Mouse (Mus musculus): Measurements from ENCODE around the gene Gucy2c. TPM values are rescaled to one million over a fixed set of nuclear protein-coding genes. Genes with fewer than 3 reads are reported as not detected.
A peak's percentile ranks its signal among the peaks of the same experiment; 100 is the strongest.

Gucy2c gene
- polyA plus RNA-seq, 1 experiment from 2014 or later: 78.4 TPM

DNA sequence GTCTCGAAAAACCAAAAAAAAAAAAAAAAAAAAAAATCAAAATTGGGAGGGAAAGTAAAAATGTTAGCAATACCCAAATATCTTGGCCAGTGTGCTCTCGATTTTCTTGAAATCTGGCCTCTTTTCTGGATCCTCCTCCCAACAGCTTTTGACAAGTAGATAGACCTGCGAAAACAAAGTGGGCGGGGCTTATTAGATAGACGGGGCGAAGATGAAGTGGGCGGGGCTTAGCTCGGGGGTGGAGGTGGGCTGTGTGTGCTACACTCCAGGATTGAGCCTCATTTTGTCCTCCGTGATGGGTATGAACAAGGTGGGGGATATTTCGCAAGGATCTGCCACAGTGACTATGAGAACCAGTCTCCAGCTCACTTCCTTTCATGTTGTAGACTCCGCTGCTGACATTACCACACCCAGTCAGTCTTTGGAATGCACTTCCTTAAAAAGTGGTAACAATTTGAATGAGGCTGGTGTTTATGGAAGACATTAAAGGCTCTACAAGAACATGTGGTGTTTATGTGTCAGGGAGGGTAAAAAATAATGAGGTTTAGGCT is 65.6 kb downstream of the Gucy2c start:
- H3K4me2 ChIP-seq (replicated peaks; ENCODE audit: low read depth): no peak overlapping the region
- H3K9me3 ChIP-seq (ENCODE audit: control insufficient read depth): no peaks in the 10 kb centered on the region
- no peak overlapping the region for H3K27ac ChIP-seq (ENCODE audit: low read depth, low read length)
- no peak overlapping the region for H3K9ac ChIP-seq (ENCODE audit: low read depth, low read length)
- no peaks in the 10 kb centered on the region for H3K27me3 ChIP-seq (replicated peaks; ENCODE audit: control insufficient read depth, insufficient read depth, low read length)
- H3K36me3 ChIP-seq (ENCODE audit: control insufficient read depth, insufficient read depth): peaks cover 26% of the 10 kb centered on the region
- no peak overlapping the region for H3K4me3 ChIP-seq (ENCODE audit: low read depth, low read length)
- no peak for TF ChIP-seq CTCF (IDR thresholded peaks at IDR 0.05; ENCODE audit: low read depth)
- 76% methylated on average over 10 of the region's 11 CpGs for WGBS
- H3K4me1 ChIP-seq (replicated peaks; ENCODE audit: control insufficient read depth, insufficient read depth, low read length): no peaks in the 10 kb centered on the region
- no peak for ATAC-seq

DNA sequence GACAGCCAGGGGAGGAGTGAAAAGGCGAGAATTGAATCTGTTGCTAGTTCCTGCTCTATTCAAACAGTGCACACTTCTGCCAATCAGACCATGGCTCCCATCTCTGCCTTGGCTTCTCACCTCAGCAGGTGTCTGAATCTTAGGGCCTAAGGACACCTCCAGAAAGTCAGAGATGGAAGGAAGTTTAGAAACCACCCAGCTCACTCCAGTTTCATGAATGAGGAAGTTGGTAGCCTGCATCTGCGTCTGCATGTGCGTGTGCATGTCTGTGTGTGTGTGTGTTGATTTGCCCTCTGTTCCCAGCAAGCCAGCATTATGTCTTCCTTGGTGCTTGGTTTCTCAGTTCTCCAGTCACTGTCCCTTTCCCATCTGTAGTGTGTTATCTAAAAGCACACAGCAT is 67.5 kb downstream of the Gucy2c start:
- Histone ChIP-seq H3K4me1 (replicated peaks; ENCODE audit: control insufficient read depth, insufficient read depth, low read length) (no peaks in the 10 kb centered on the region), H3K4me3 (ENCODE audit: low read depth, low read length) (no peak overlapping the region), H3K9ac (ENCODE audit: low read depth, low read length) (no peak overlapping the region), H3K9me3 (ENCODE audit: control insufficient read depth) (no peaks in the 10 kb centered on the region), H3K27me3 (replicated peaks; ENCODE audit: control insufficient read depth, insufficient read depth, low read length) (no peaks in the 10 kb centered on the region), H3K4me2 (replicated peaks; ENCODE audit: low read depth) (no peak overlapping the region), H3K27ac (ENCODE audit: low read depth, low read length) (no peak overlapping the region), H3K36me3 (ENCODE audit: control insufficient read depth, insufficient read depth) (peaks cover 24% of the 10 kb centered on the region)
- 76% methylated on average over 3 of the region's 3 CpGs for WGBS
- no peak for TF ChIP-seq CTCF (IDR thresholded peaks at IDR 0.05; ENCODE audit: low read depth)
- no peak for ATAC-seq

DNA sequence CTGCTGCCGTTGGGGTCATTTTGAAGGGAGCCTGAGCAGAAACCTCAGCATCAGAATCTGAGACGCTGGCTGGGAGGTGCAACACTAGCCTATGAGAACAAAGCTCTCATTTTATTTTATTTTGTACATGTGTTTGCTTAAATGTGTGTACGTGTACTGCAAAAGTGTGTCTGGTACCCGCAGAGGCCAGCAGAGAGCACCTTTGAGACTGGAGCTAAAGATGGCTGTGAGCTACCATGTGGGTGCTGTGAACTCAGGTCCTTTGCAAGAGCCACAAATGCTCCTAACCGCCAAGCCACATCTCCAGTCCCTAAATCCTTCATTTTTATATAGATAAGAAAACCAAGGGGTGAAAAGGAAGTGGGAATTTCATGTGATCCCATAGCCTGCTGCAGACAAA is 71.2 kb downstream of the Gucy2c start:
- no peak for TF ChIP-seq CTCF (IDR thresholded peaks at IDR 0.05; ENCODE audit: low read depth)
- no peaks in the 10 kb centered on the region for H3K27me3 ChIP-seq (replicated peaks; ENCODE audit: control insufficient read depth, insufficient read depth, low read length)
- no peak overlapping the region for H3K4me3 ChIP-seq (ENCODE audit: low read depth, low read length)
- H3K4me1 ChIP-seq (replicated peaks; ENCODE audit: control insufficient read depth, insufficient read depth, low read length): no peaks in the 10 kb centered on the region
- no peak for ATAC-seq
- H3K4me2 ChIP-seq (replicated peaks; ENCODE audit: low read depth): no peak overlapping the region
- H3K9me3 ChIP-seq (ENCODE audit: control insufficient read depth): no peaks in the 10 kb centered on the region
- peaks cover 54% of the 10 kb centered on the region for H3K36me3 ChIP-seq (ENCODE audit: control insufficient read depth, insufficient read depth)
- no peak overlapping the region for H3K9ac ChIP-seq (ENCODE audit: low read depth, low read length)
- WGBS: 94% methylated on average over 5 of the region's 5 CpGs
- H3K27ac ChIP-seq (ENCODE audit: low read depth, low read length): no peak overlapping the region

DNA sequence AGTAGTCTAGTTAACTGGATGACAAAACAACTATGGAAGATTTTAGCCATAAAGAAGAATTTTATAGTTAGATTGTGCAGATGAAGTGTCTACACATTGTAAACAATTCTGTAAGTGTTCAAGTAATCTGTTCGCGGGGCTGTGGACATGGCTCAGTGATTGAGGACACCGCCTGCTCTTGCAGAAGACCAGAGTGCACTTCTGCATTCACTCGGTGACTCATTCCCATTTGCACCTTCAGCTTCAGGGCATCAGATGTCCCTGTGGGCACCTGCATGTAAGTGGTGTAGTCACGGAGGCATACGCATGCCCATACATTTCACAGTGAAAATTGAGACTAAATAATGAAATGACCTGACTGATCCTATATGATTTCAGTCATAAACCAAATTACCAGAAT is 73.0 kb downstream of the Gucy2c start:
- Histone ChIP-seq H3K36me3 (ENCODE audit: control insufficient read depth, insufficient read depth) (peaks cover 68% of the 10 kb centered on the region), H3K27ac (ENCODE audit: low read depth, low read length) (no peak overlapping the region), H3K9me3 (ENCODE audit: control insufficient read depth) (no peaks in the 10 kb centered on the region), H3K4me2 (replicated peaks; ENCODE audit: low read depth) (no peak overlapping the region), H3K4me1 (replicated peaks; ENCODE audit: control insufficient read depth, insufficient read depth, low read length) (no peaks in the 10 kb centered on the region), H3K27me3 (replicated peaks; ENCODE audit: control insufficient read depth, insufficient read depth, low read length) (no peaks in the 10 kb centered on the region), H3K9ac (ENCODE audit: low read depth, low read length) (no peak overlapping the region), H3K4me3 (ENCODE audit: low read depth, low read length) (no peak overlapping the region)
- ATAC-seq: no peak
- 86% methylated on average over 6 of the region's 6 CpGs for WGBS
- TF ChIP-seq CTCF (IDR thresholded peaks at IDR 0.05; ENCODE audit: low read depth): no peak

DNA sequence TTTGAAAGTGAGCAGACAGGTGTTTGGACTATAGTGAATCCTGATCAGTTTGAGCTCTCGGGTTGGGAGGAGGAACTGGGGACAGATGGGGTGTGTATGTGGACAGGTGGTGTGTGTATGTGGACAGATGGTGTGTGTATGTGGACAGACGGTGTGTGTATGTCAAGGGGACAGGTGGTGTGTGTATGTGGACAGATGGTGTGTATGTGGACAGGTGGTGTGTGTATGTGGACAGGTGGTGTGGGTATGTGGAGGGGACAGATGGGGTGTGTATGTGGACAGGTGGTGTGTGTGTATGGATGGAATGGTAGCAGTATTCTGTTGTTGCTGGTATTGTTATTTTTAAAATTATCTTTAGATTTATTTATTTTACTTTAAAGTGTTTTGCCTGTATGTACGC is 79.7 kb downstream of the Gucy2c start:
- ATAC-seq: no peak
- 81% methylated on average over 3 of the region's 3 CpGs for WGBS
- no peak for TF ChIP-seq CTCF (IDR thresholded peaks at IDR 0.05; ENCODE audit: low read depth)
- Histone ChIP-seq H3K27ac (ENCODE audit: low read depth, low read length) (no peak overlapping the region), H3K27me3 (replicated peaks; ENCODE audit: control insufficient read depth, insufficient read depth, low read length) (no peaks in the 10 kb centered on the region), H3K9ac (ENCODE audit: low read depth, low read length) (no peak overlapping the region), H3K9me3 (ENCODE audit: control insufficient read depth) (no peaks in the 10 kb centered on the region), H3K4me1 (replicated peaks; ENCODE audit: control insufficient read depth, insufficient read depth, low read length) (no peaks in the 10 kb centered on the region), H3K4me3 (ENCODE audit: low read depth, low read length) (no peak overlapping the region), H3K36me3 (ENCODE audit: control insufficient read depth, insufficient read depth) (peaks cover 72% of the 10 kb centered on the region), H3K4me2 (replicated peaks; ENCODE audit: low read depth) (no peak overlapping the region)

DNA sequence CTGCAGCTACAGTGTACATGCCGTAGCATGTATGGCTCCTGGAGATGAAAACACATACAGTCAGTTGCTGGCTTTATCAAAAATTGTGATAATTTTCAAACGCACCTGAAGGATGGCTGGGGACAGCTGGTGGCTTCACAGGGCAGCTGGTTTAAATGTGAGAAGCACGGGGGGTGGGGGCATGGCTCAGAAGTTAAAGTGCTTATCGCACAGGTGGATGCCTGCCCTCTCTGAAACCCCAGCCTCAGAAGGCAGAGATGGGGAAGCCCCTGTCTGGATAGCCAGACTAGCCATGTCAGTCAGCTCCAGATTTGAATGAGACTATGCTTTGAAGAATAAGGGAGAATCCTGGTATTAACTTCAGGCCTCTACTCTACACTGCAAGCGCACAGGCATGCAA is 80.4 kb downstream of the Gucy2c start:
- ATAC-seq: no peak
- Histone ChIP-seq H3K27me3 (replicated peaks; ENCODE audit: control insufficient read depth, insufficient read depth, low read length) (no peaks in the 10 kb centered on the region), H3K4me1 (replicated peaks; ENCODE audit: control insufficient read depth, insufficient read depth, low read length) (no peaks in the 10 kb centered on the region), H3K4me2 (replicated peaks; ENCODE audit: low read depth) (no peak overlapping the region), H3K9ac (ENCODE audit: low read depth, low read length) (no peak overlapping the region), H3K27ac (ENCODE audit: low read depth, low read length) (no peak overlapping the region), H3K4me3 (ENCODE audit: low read depth, low read length) (no peak overlapping the region), H3K9me3 (ENCODE audit: control insufficient read depth) (no peaks in the 10 kb centered on the region), H3K36me3 (ENCODE audit: control insufficient read depth, insufficient read depth) (peaks cover 66% of the 10 kb centered on the region)
- WGBS: 84% methylated on average over 5 of the region's 5 CpGs
- no peak for TF ChIP-seq CTCF (IDR thresholded peaks at IDR 0.05; ENCODE audit: low read depth)

DNA sequence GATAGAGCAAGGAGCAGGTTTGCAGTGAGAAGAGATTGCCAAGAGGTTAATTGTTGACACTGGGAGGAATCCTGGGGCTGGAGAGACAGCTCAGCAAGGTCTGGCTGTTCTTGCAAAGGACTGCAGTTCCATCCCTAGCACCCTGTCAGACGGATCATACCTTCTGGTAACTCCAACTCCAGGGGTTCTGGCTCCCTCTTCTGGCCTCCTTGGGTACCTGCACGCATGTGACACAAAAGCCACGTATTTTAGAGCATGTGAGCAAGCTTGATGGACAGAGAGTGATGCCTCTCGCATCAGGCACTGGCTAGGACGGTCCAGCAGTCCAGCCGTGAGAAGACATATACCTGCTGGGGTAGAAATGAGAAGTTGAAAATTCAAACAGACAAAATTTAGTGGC is 90.3 kb downstream of the Gucy2c start:
- TF ChIP-seq CTCF (IDR thresholded peaks at IDR 0.05; ENCODE audit: low read depth): peak; percentile 47
- Histone ChIP-seq H3K36me3 (ENCODE audit: control insufficient read depth, insufficient read depth) (no peaks in the 10 kb centered on the region), H3K4me2 (replicated peaks; ENCODE audit: low read depth) (no peak overlapping the region), H3K4me3 (ENCODE audit: low read depth, low read length) (no peak overlapping the region), H3K27me3 (replicated peaks; ENCODE audit: control insufficient read depth, insufficient read depth, low read length) (no peaks in the 10 kb centered on the region), H3K4me1 (replicated peaks; ENCODE audit: control insufficient read depth, insufficient read depth, low read length) (no peaks in the 10 kb centered on the region), H3K9me3 (ENCODE audit: control insufficient read depth) (no peaks in the 10 kb centered on the region), H3K9ac (ENCODE audit: low read depth, low read length) (no peak overlapping the region), H3K27ac (ENCODE audit: low read depth, low read length) (no peak overlapping the region)
- ATAC-seq: no peak
- 94% methylated on average over 6 of the region's 6 CpGs for WGBS

All from intestine, postnatal 0 days (tissue).